Mouse (Mus musculus): Measurements from ENCODE around the gene Dis3l2.

The Dis3l2 gene

DNA sequence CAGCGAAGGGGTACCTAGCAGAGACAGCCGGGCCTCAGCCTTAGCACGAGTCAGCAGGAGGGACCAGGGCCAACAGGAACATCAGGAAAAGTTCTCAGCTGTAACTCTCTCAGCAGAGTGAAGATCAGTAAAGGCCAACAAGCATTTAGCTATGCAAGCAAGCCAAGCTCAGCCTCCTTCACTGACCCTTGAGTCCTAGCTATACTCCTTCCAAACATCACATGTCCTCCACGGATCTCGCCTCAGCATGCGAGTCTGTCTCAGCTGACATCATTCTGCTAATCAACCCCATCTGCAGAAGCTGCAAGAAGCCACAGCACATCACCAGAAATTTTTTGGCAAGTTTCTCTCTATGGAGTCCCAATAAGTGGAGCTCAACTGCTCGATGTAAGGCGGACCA, 370.2 kb downstream of the Dis3l2 start:
- no peak for DNase-seq (ENCODE audit: low read depth)

- no peak for DNase-seq (ENCODE audit: low read depth)
Measured at GRCm38 (mm10) chr1:87086196-87086595, 382.6 kb downstream of the Dis3l2 start.

- DNase-seq (ENCODE audit: low read depth), result no peak
Measured at GRCm38 (mm10) chr1:87086964-87087363, 383.4 kb downstream of the Dis3l2 start.

- DNase-seq (ENCODE audit: low read depth), result no peak
Measured at GRCm38 (mm10) chr1:87089251-87089650, 385.6 kb downstream of the Dis3l2 start.

- DNase-seq (ENCODE audit: low read depth), result no peak
Measured at GRCm38 (mm10) chr1:87089828-87090227, 386.2 kb downstream of the Dis3l2 start, which contains the start of gene Alppl2. TSS of gene Alppl2 (minus strand) at chr1:87089928.

- DNase-seq (ENCODE audit: low read depth), result no peak
Measured at GRCm38 (mm10) chr1:87095642-87096041, 392.0 kb downstream of the Dis3l2 start.

DNA sequence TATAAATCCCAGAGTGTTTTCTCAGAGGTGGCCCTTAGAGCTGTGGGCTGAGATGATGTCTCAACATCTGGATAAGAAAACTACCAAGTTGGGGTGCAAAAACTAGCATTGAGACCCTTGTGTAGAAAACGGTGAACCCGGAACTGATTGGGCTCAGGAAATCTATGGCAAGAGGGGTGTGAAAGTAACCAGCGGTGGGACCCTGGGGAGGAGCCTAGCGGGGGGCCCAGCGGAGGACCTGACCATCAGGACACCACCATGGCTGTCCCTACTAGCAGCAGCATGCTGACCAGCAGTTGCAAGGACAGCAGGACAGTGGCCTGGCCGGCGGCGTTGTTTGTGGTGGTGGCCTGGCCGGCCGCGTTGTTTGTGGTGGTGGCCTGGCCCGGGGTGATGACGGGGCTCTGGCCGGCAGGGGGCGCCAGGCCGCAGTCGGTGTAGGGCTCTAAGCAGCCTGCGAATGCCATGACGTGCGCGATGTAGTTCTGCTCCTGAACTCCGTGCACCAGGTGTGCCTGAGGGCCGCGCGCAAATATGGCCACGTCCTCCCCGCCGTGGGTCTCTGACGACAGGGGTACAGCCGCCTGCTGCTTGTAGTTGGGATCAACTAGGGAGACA, 394.9 kb downstream of the Dis3l2 start:
- DNase-seq (ENCODE audit: low read depth), result peak; percentile 34
